Mouse (Mus musculus) heart, embryonic 10.5 days (tissue): ENCODE data around the gene Atg4b. TPM values are rescaled to one million over a fixed set of nuclear protein-coding genes. Genes with fewer than 3 reads are reported as not detected.

Source experiments
- DNase-seq: peaks from one replicate; pipeline ENCODE4 v3.0.0-alpha.2; 2017; ENCODE audit warnings: low spot score
- H3K27ac ChIP-seq: fragments of 300-500 bp; sonication (generic); 2 replicates; pipeline ENCODE4 v1.5.1; 2016; ENCODE audit warnings: mild to moderate bottlenecking
- H3K27me3 ChIP-seq: fragments of 300-500 bp; sonication (generic); 2 replicates; pipeline ENCODE4 v1.6.1; 2016; ENCODE audit warnings: mild to moderate bottlenecking; ENCODE audit not compliant: poor library complexity, insufficient read depth, severe bottlenecking
- H3K36me3 ChIP-seq: fragments of 300-500 bp; sonication (generic); 2 replicates; pipeline ENCODE4 v1.6.1; 2016; ENCODE audit warnings: mild to moderate bottlenecking, moderate library complexity
- H3K4me1 ChIP-seq: fragments of 300-500 bp; sonication (generic); 2 replicates; pipeline ENCODE4 v1.6.1; 2016; ENCODE audit warnings: mild to moderate bottlenecking
- H3K4me3 ChIP-seq: fragments of 300-500 bp; sonication (generic); 2 replicates; pipeline ENCODE4 v1.5.1; 2016; ENCODE audit warnings: mild to moderate bottlenecking, moderate library complexity
- H3K9me3 ChIP-seq: fragments of 300-500 bp; sonication (generic); 2 replicates; pipeline ENCODE4 v1.6.1; 2016; ENCODE audit warnings: mild to moderate bottlenecking, moderate library complexity
- WGBS: fragments of 180-500 bp; shearing (Covaris S2); methylation state at CpG from one replicate; pipeline ENCODE4 v1.1.7; 2016; 5-methylcytosine and 5-hydroxymethylcytosine counted together
- polyA plus RNA-seq: library from polyadenylated mRNA; unstranded; fragments of >200 nt; fragmentation: Nextera tagmentation; extraction: Ambion mirVana; gene quantifications from 2 replicates; pipeline ENCODE4 v1.2.1, GENCODE M21; 2016

Atg4b gene
- polyA plus RNA-seq, result 69.3 and 78.3 TPM in 2 replicates

- no peak within 1 kb of the TSS for H3K27ac ChIP-seq
- no peak for DNase-seq
- H3K4me3 ChIP-seq, result no peak within 1 kb of the TSS
- peaks cover 5% of the 10 kb centered on the region; the same call in 1 of the 2 replicates for H3K4me1 ChIP-seq
- peaks cover 26% of the 10 kb centered on the region for H3K36me3 ChIP-seq
- no peaks in the 10 kb centered on the region for H3K9me3 ChIP-seq
- H3K27me3 ChIP-seq, result no peaks in the 10 kb centered on the region
- WGBS, result 78% methylated on average over 6 of the region's 6 CpGs
Observed at GRCm38 (mm10) chr1:93751290-93751689, at the start of gene Atg4b. Gene Atg4b (plus strand): TSS chr1:93751500.

DNA sequence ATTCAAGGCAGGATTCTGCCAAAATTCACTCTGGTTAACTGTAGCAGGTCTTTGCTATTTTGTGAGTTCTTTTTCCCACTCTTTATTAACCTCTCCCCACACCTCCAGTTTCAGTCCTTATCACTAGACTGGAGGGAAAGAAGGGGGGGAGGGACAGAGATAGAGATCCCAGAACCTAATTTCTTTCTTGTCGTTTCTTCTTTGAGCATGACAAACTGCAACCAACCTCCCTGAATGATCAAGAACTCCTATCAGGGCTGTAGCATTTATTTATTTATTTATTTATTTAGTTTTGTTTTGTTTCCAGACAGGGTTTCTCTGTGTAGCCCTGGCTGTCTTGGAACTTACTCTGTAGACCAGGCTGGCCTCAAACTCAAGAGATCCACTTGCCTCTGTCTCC is 49.2 kb upstream of the Atg4b start:
- Histone ChIP-seq H3K4me3 (no peak overlapping the region), H3K27ac (no peak overlapping the region)
- 59% methylated on average over 1 of the region's 1 CpGs for WGBS

GRCm38 (mm10) chr1:93703472-93704048 is 47.7 kb upstream of the Atg4b start:
- no peak overlapping the region for H3K27ac ChIP-seq
- DNase-seq, result no peak
- no peaks in the 10 kb centered on the region for H3K27me3 ChIP-seq
- H3K4me1 ChIP-seq, result 0 out of 2 replicates have a peak, but pooled peaks cover 4% of the 10 kb centered on the region
- no peak overlapping the region for H3K4me3 ChIP-seq
- WGBS, result 90% methylated on average over 10 of the region's 10 CpGs
- no peaks in the 10 kb centered on the region for H3K9me3 ChIP-seq
- H3K36me3 ChIP-seq, result peaks cover 37% of the 10 kb centered on the region

More for the DNA sequence above, 49.2 kb upstream of the Atg4b start:
- Histone ChIP-seq H3K4me1 (peaks cover 13% of the 10 kb centered on the region), H3K36me3 (peaks cover 34% of the 10 kb centered on the region), H3K27me3 (no peaks in the 10 kb centered on the region), H3K9me3 (no peaks in the 10 kb centered on the region)
- DNase-seq, result no peak

GRCm38 (mm10) chr1:93704341-93704740 is 47.0 kb upstream of the Atg4b start:
- Histone ChIP-seq H3K9me3 (no peaks in the 10 kb centered on the region), H3K4me1 (no peaks in the 10 kb centered on the region), H3K27me3 (no peaks in the 10 kb centered on the region), H3K36me3 (peaks cover 39% of the 10 kb centered on the region), H3K27ac (no peak overlapping the region), H3K4me3 (no peak overlapping the region)
- DNase-seq, result no peak
- 90% methylated on average over 9 of the region's 9 CpGs for WGBS

DNA sequence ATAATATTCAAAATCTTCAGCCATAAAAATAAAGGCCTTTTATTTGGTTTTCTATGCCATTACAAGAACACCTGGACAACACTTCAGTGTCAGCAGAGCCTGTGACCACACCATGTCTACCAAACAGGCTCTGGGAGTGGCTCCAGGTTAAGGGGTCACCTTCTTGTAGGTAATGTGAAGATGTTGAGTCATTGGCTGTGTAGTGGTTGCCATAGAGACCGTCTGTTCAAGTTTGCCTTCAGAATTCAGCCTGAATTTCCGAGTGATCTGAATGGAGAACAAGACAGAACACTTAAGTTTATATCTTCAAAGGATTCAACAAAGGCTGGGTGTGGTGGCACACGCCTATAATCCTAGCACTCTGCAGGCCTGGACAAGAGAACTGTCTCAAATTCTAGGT is 45.9 kb upstream of the Atg4b start:
- DNase-seq, result no peak
- Histone ChIP-seq H3K36me3 (peaks cover 39% of the 10 kb centered on the region), H3K4me3 (no peak overlapping the region), H3K9me3 (no peaks in the 10 kb centered on the region), H3K27ac (no peak overlapping the region), H3K27me3 (no peaks in the 10 kb centered on the region), H3K4me1 (no peaks in the 10 kb centered on the region)
- WGBS, result 72% methylated on average over 3 of the region's 3 CpGs

- Histone ChIP-seq H3K4me3 (no peak overlapping the region), H3K27me3 (no peaks in the 10 kb centered on the region), H3K27ac (peak overlapping the region; percentile 56; the same call in 1 of the 2 replicates), H3K4me1 (peaks cover 13% of the 10 kb centered on the region), H3K9me3 (no peaks in the 10 kb centered on the region), H3K36me3 (peaks cover 46% of the 10 kb centered on the region)
- WGBS, result 65% methylated on average over 2 of the region's 2 CpGs
- DNase-seq, result no peak
Observed at GRCm38 (mm10) chr1:93716166-93716565, 35.1 kb upstream of the Atg4b start.

GRCm38 (mm10) chr1:93721557-93721956 is 29.7 kb upstream of the Atg4b start:
- Histone ChIP-seq H3K36me3 (peaks cover 34% of the 10 kb centered on the region), H3K4me3 (no peak overlapping the region), H3K27ac (peak overlapping the region; percentile 37), H3K27me3 (no peaks in the 10 kb centered on the region), H3K9me3 (no peaks in the 10 kb centered on the region), H3K4me1 (peaks cover 16% of the 10 kb centered on the region)
- DNase-seq, result no peak
- WGBS, result 77% methylated on average over 7 of the region's 7 CpGs

DNA sequence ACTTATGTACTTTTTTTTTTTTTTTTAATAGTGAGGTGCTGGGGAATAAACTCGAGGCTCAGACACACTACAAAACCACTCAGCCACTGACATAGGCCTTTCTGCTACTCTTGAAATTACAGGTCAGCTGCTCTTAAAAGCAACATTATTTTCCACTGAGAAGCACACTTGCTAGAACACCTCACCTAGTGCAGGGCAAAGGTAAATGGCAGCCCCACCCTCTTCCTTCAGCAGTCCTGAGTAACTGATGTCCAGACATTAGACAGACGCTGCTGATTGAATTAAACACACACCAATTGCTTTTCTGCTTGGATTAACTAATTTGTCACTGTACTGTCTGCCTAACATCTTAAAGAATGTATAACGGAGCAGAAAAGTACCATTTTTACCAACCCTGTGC is 26.7 kb upstream of the Atg4b start:
- H3K4me1 ChIP-seq, result peaks cover 25% of the 10 kb centered on the region

GRCm38 (mm10) chr1:93725665-93726064 is 25.6 kb upstream of the Atg4b start:
- WGBS, result 77% methylated on average over 5 of the region's 5 CpGs
- Histone ChIP-seq H3K27me3 (no peaks in the 10 kb centered on the region), H3K27ac (0 out of 2 replicates have a peak overlapping the region, but pooled peaks have one; percentile 52), H3K36me3 (peaks cover 21% of the 10 kb centered on the region), H3K4me3 (no peak overlapping the region), H3K4me1 (peaks cover 21% of the 10 kb centered on the region), H3K9me3 (no peaks in the 10 kb centered on the region)
- no peak for DNase-seq

More for the DNA sequence above, 26.7 kb upstream of the Atg4b start:
- Histone ChIP-seq H3K36me3 (peaks cover 21% of the 10 kb centered on the region), H3K27ac (no peak overlapping the region), H3K9me3 (no peaks in the 10 kb centered on the region), H3K4me3 (no peak overlapping the region), H3K27me3 (no peaks in the 10 kb centered on the region)
- 90% methylated on average over 3 of the region's 3 CpGs for WGBS
- DNase-seq, result no peak

DNA sequence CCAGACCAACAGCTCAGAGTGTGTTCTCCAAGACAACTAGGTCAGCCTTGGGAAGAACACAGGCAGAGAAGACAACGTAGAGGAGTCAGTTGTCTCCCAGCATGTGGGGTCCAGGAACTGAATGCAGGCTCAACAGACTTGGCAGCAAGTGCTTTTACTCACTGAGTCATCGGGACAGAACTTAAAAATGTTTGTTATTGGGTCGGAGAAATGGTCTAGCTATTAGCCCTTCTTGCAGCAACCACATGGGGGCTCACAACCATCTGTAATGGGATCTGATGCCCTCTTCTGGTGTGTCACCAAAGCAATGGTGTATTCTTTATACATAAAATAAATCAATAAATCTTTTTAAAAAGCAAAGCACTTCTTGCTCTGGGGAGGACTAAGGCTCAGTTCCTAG is 25.2 kb upstream of the Atg4b start:
- peaks cover 21% of the 10 kb centered on the region for H3K36me3 ChIP-seq
- H3K4me1 ChIP-seq, result peaks cover 23% of the 10 kb centered on the region
- no peaks in the 10 kb centered on the region for H3K9me3 ChIP-seq
- H3K4me3 ChIP-seq, result no peak overlapping the region
- no peak for DNase-seq
- H3K27ac ChIP-seq, result 0 out of 2 replicates have a peak overlapping the region, but pooled peaks have one; percentile 52
- no peaks in the 10 kb centered on the region for H3K27me3 ChIP-seq
- WGBS, result 87% methylated on average over 3 of the region's 3 CpGs

- no peak for DNase-seq
- no peak overlapping the region for H3K4me3 ChIP-seq
- peaks cover 29% of the 10 kb centered on the region for H3K4me1 ChIP-seq
- H3K27me3 ChIP-seq, result no peaks in the 10 kb centered on the region
- 54% methylated on average over 3 of the region's 3 CpGs for WGBS
- H3K36me3 ChIP-seq, result peaks cover 21% of the 10 kb centered on the region
- H3K27ac ChIP-seq, result 0 out of 2 replicates have a peak overlapping the region, but pooled peaks have one; percentile 16
- H3K9me3 ChIP-seq, result no peaks in the 10 kb centered on the region
Observed at GRCm38 (mm10) chr1:93726974-93727373, 24.3 kb upstream of the Atg4b start.

- H3K27ac ChIP-seq, result peak overlapping the region; percentile 47; the same call in 1 of the 2 replicates
- H3K36me3 ChIP-seq, result peaks cover 5% of the 10 kb centered on the region; the same call in 1 of the 2 replicates
- H3K27me3 ChIP-seq, result no peaks in the 10 kb centered on the region
- H3K4me3 ChIP-seq, result peak overlapping the region; percentile 6; the same call in 1 of the 2 replicates
- DNase-seq, result no peak
- WGBS, result 87% methylated on average over 5 of the region's 5 CpGs
- H3K9me3 ChIP-seq, result no peaks in the 10 kb centered on the region
- peaks cover 24% of the 10 kb centered on the region for H3K4me1 ChIP-seq
Observed at GRCm38 (mm10) chr1:93731103-93731502, 20.2 kb upstream of the Atg4b start.

DNA sequence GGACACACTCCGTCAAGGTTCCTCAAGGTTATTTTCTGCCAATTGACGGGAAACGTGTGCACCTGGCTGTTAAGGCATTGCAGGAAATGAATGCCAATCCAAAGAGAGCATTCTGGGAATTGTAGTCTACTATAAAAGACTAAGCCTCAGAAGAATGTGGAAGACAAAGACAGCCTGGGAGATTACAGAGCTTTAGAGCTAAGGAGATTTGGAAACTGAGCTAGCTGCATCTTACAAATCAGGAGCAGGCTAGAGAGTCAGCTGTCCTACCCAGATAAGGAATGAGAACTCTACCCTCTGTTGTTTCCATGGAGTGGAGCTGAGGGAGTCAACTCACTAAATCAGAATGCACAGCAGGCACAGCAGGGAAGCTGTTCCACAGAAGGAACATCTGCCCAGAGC is 19.4 kb upstream of the Atg4b start:
- DNase-seq, result no peak
- WGBS, result 21% methylated on average over 3 of the region's 3 CpGs
- H3K9me3 ChIP-seq, result no peaks in the 10 kb centered on the region
- H3K36me3 ChIP-seq, result peaks cover 5% of the 10 kb centered on the region; the same call in 1 of the 2 replicates
- H3K27me3 ChIP-seq, result no peaks in the 10 kb centered on the region
- H3K27ac ChIP-seq, result peak overlapping the region; percentile 47
- no peak overlapping the region for H3K4me3 ChIP-seq
- peaks cover 22% of the 10 kb centered on the region for H3K4me1 ChIP-seq
